Mouse (Mus musculus): ENCODE results near the gene Maoa. TPM values are rescaled to one million over a fixed set of nuclear protein-coding genes. Genes with fewer than 3 reads are reported as not detected.
A peak's percentile ranks its signal among the peaks of the same experiment; 100 is the strongest.

Gene Maoa
- 10 to 100 TPM; 21.5 to 22.8 TPM for total RNA-seq (2021)
- long read RNA-seq, experiment 1, full-length matches to known transcripts, result 6 of 14 reads
- long read RNA-seq, experiment 1, partial matches to known transcripts, result 1 of 14 reads
- long read RNA-seq, experiment 1, other reads (novel, unspliced or antisense), result 7 of 14 reads
- long read RNA-seq, experiment 2, full-length matches to known transcripts, result 16 of 18 reads
- long read RNA-seq, experiment 2, partial matches to known transcripts, result 1 of 18 reads
- long read RNA-seq, experiment 2, other reads (novel, unspliced or antisense), result 1 of 18 reads

DNA sequence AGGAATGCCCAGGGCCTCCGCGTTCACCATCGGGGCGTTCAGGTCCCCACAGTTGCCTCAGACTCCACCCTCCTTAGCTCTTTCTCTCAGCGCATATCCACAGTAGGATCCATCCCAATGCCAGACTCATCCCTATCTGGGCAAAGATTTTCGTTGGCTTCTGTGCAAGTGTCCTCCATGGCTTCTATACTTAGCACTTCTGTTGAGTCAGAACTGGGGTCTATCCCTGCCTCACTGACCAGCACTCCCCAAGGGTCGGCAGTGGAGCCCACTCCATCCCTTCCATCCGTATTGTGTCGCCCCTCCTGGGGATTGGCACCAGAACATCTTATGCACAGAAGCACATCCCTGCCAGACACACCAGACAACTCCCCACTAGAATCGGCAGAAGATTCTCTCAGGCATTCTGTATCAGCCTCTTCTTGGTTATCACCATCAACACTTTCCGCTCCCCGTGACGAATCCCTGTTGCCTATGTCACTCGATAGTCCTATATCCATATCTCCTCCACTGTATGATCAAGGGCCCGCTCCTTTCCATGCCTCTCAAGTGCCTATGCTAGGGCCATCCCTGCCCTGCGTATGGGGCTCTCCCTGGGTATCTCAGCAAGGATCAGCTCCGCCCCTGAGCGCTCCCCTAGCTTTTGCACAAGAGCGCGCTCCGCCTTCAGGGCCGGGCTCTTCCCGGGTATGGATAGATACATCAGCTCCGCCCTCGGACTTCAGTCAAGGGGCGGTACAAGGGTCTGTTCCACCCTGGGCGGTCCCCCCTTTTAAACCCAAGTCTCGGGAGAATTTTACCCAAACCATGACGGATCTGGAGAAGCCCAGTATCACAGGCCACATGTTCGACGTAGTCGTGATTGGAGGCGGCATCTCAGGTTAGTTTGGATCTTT is at the start of gene Maoa:
Gene Maoa, plus strand, starts transcription at position 665 of the 896 bp plus-strand sequence.
- peak; percentile 61 to 80 for DNase-seq (ENCODE audit: low spot score in 2 of 2)

DNA sequence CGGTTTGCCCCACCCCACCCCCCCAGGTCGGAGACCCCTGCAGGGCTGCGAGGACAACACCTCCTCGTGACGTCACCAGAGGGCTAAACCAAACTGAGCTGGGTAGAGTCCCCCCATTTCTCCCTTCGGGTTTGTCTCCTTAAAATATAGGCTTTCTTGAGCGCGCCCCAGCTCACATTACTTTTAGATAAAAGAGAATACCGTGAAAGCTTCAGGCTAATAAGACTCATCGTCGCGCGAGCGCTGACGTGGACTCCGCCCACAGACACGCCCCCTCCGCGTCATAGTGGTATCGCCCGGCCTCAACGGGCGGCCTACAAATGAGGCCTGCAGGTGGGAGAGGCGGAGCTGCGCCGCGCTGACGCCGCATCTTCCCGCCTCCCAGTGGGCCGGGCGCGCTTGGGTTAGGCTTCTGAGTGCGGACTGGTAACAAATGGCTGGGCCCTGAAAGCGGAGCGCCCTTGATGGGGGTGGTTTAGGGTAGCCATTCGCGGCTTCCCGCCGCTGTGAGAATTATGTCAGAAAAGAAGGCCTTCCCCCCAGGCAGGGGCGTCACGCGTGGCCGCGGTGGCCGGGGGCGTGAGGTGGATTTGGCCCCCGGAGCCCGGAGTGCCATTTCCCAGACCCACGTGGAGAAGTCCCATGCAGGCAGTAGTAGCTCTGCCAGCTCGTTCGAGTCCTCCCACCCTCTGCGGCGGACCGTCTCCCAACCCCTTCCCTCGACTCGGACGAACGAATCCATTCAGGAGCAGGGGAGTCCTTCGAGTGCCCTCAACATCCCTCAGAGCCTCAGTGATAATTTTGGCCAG is 1.1 kb upstream of the Maoa start:
- peak; percentile 86 to 92 for DNase-seq (ENCODE audit: low spot score in 2 of 2)

DNA sequence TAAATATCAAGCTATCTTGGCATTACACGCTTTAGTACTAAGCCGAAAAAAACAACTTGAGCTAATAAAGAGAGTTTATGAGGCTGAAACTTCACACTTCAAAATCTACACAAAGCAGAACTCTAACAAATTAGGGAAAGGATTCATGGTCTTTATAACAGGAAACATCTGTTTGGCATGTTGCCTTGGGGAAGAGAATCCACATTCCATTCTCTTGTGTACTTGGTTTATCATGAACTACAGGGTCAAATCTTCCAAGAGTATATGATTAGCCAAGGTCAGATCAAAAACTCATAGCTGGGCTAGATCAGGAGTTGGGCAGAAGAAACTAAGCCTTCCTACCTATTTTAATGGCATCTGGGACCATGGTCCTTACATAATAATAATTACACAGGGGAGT is 37.0 kb downstream of the Maoa start:
- DNase-seq (ENCODE audit: low spot score in 2 of 2), result no peak

DNA sequence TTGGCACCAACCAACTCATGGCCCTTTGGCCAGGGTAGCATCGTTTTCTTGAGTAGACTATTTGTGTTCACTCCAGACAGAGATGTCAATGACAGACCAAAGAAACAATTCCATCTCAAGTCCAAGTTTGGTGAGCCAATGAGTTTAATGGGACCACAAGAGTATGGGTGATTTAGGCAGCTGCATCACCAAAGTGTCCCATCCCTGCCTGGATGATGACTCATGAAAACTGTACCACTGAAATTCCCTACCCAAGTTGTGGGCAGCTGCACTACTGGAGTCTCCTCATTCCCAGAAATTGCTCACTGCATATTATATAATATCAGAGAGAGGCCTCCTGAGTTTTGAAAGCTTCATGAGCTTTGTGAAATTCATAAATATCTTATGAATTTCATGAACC is 86.6 kb downstream of the Maoa start:
- DNase-seq (ENCODE audit: low spot score in 2 of 2), result no peak

DNA sequence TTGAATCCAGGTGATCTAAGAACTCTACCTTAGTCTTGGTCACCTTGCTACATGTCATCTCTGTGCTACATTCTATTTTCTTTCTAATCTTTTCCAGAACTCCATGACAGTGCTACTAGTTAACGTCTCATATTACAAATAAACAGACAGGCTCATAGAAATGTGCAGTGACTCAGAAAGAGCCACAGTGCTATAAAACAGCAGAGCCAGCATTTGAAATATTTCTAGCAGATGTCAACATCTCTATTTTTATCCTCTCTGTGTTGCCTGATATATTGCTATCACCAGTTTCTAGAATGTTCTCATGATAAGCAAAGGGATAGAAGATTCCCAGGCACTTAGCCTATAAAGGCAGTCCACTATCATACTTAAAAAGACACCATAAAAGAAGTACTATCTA is 94.5 kb downstream of the Maoa start:
- peak in 1 of 2 experiments; percentile 0 for DNase-seq (ENCODE audit: low spot score in 2 of 2)

Other genes starting within 250 kb of the Maoa start
- not detected for gene Cypt1, start 96.8 kb upstream of the Maoa start, total RNA-seq (2021)
- gene Maob, start 197.7 kb downstream of the Maoa start, total RNA-seq (2021), result 10 to 100 TPM; 11.1 to 15.1 TPM